Mouse (Mus musculus): ENCODE measurements around the gene Ahdc1. TPM values are rescaled to one million over a fixed set of nuclear protein-coding genes. Genes with fewer than 3 reads are reported as not detected.

Ahdc1 gene
- total RNA-seq, 2 experiments from 2014 or later: 41.1 to 48.7 TPM

Other genes with a start within 250 kb of the Ahdc1 start
- 10 to 100 TPM; 36.5 to 42.5 TPM for gene Rpa2, start 242.9 kb upstream of the Ahdc1 start, total RNA-seq (2021)
- gene Themis2, start 214.9 kb upstream of the Ahdc1 start, total RNA-seq (2021): 1 to 10 TPM; 2.9 to 3.4 TPM
- 10 to 100 TPM; 31.0 to 34.2 TPM for gene Ppp1r8, start 168.1 kb upstream of the Ahdc1 start, total RNA-seq (2021)
- gene Stx12, start 126.8 kb upstream of the Ahdc1 start, total RNA-seq (2021): 10 to 100 TPM; 53.9 to 54.9 TPM
- 10 to 100 TPM; 33.5 to 38.1 TPM for gene Fam76a, start 88.7 kb upstream of the Ahdc1 start, total RNA-seq (2021)
- under 1 TPM; 0.33 to 0.43 TPM for gene Fgr, start 37.2 kb upstream of the Ahdc1 start, total RNA-seq (2021)
- 100 to 1,000 TPM; 141 to 149 TPM for gene Wasf2, start 119.2 kb downstream of the Ahdc1 start, total RNA-seq (2021)
- gene Cd164l2, start 200.9 kb downstream of the Ahdc1 start, total RNA-seq (2021): not detected
- gene Gpr3, start 201.3 kb downstream of the Ahdc1 start, total RNA-seq (2021): under 1 TPM; 0.20 to 0.45 TPM
- 1 to 10 TPM; 6.3 to 6.8 TPM for gene Map3k6, start 229.6 kb downstream of the Ahdc1 start, total RNA-seq (2021)

Data from heart, postnatal 4 days (tissue).